Mouse (Mus musculus) liver, embryonic 14.5 days (tissue): ENCODE results near the gene Gm49388.

Experiments used
- CTCF ChIP-seq: IDR thresholded peaks from 2 replicates; pipeline ENCODE4 v1.5.1; 2016; ENCODE audit warnings: antibody characterized with exemption, low read depth, control low read depth
- EP300 ChIP-seq: IDR thresholded peaks from 2 replicates; pipeline ENCODE4 v1.6.1; 2016; ENCODE audit warnings: antibody characterized with exemption, low read depth

- TF ChIP-seq CTCF (no peak), EP300 (no peak)
These were observed 17.6 kb upstream of the Gm49388 start for GRCm38 (mm10) chr7:127767671-127768345.
